Mouse (Mus musculus) C2C12 (cell line): Measurements from ENCODE around the gene Kazald1.
"Not testable (repeated sequence)": the region's sequence is repeated elsewhere in the genome, so short reads cannot be mapped to it uniquely, and the experiment has no call there.

ENCODE experiments used
- CTCF ChIP-seq: IDR thresholded peaks from one replicate; pipeline ENCODE4 v1.5.1; 2011; ENCODE audit not compliant: control insufficient read depth, insufficient read depth, insufficient read length
- USF1 ChIP-seq: IDR thresholded peaks from one replicate; pipeline ENCODE4 v1.6.1; 2011; ENCODE audit warnings: low read depth, mild to moderate bottlenecking, control low read depth, moderate library complexity

- not testable (repeated sequence) for TF ChIP-seq CTCF, USF1
These were observed 36.8 kb upstream of the Kazald1 start for GRCm38 (mm10) chr19:45038198-45038597.
